Mouse (Mus musculus): ENCODE measurements around the gene Rsad2.

GRCm38 (mm10) chr12:26416636-26417295, 39.5 kb downstream of the Rsad2 start:
- TF ChIP-seq CTCF (IDR thresholded peaks at IDR 0.05; ENCODE audit: low read depth) (no peak), EP300 (IDR thresholded peaks at IDR 0.05; ENCODE audit: low read depth) (no peak)

Measured in liver, postnatal 0 days (tissue).